Mouse (Mus musculus) R1 (cell line): Measurements from ENCODE around the gene Ndufc2.

Experiments
- DNase-seq: peaks from one replicate; pipeline ENCODE4 v3.0.0-alpha.2; 2018; ENCODE audit warnings: low read depth, low spot score

Gene Ndufc2

GRCm38 (mm10) chr7:97387561-97388147, 12.1 kb upstream of the Ndufc2 start:
- no peak for DNase-seq

- no peak for DNase-seq
Observed at GRCm38 (mm10) chr7:97388541-97388940, 11.3 kb upstream of the Ndufc2 start.

GRCm38 (mm10) chr7:97391293-97392078, 8.3 kb upstream of the Ndufc2 start:
- DNase-seq, result no peak

- DNase-seq, result no peak
Observed at GRCm38 (mm10) chr7:97392079-97392445, 7.7 kb upstream of the Ndufc2 start.

- no peak for DNase-seq
Observed at GRCm38 (mm10) chr7:97394375-97394774, 5.4 kb upstream of the Ndufc2 start.

GRCm38 (mm10) chr7:97398943-97399342, 860 bp upstream of the Ndufc2 start:
- DNase-seq, result no peak

GRCm38 (mm10) chr7:97407145-97407544, 7.3 kb downstream of the Ndufc2 start:
- no peak for DNase-seq

GRCm38 (mm10) chr7:97411106-97411505, 11.3 kb downstream of the Ndufc2 start:
- DNase-seq, result no peak

GRCm38 (mm10) chr7:97411575-97411974, 11.8 kb downstream of the Ndufc2 start:
- peak; percentile 57 for DNase-seq

- DNase-seq, result no peak
Observed at GRCm38 (mm10) chr7:97413981-97414380, 14.2 kb downstream of the Ndufc2 start.

- peak; percentile 85 for DNase-seq
Observed at GRCm38 (mm10) chr7:97414426-97414825, 14.6 kb downstream of the Ndufc2 start.

- no peak for DNase-seq
Observed at GRCm38 (mm10) chr7:97414915-97415687, 15.3 kb downstream of the Ndufc2 start.

GRCm38 (mm10) chr7:97416473-97416872, 16.7 kb downstream of the Ndufc2 start:
- no peak for DNase-seq

GRCm38 (mm10) chr7:97416906-97417777, 17.3 kb downstream of the Ndufc2 start, which contains the start of gene Thrsp:
Gene Thrsp (minus strand): TSS chr7:97417730.
- DNase-seq, result peak; percentile 70

- no peak for DNase-seq
Observed at GRCm38 (mm10) chr7:97418717-97419116, 18.9 kb downstream of the Ndufc2 start.

- no peak for DNase-seq
Observed at GRCm38 (mm10) chr7:97419163-97419562, 19.4 kb downstream of the Ndufc2 start.

- DNase-seq, result no peak
Observed at GRCm38 (mm10) chr7:97420406-97420805, 20.6 kb downstream of the Ndufc2 start.

- no peak for DNase-seq
Observed at GRCm38 (mm10) chr7:97420958-97421651, 21.3 kb downstream of the Ndufc2 start.

- no peak for DNase-seq
Observed at GRCm38 (mm10) chr7:97423754-97424153, 24.0 kb downstream of the Ndufc2 start.

- peak; percentile 66 for DNase-seq
Observed at GRCm38 (mm10) chr7:97424621-97425245, 24.9 kb downstream of the Ndufc2 start.
